20 mouse cellular contexts compared by ENCODE assay signal in the genomic region with DNA sequence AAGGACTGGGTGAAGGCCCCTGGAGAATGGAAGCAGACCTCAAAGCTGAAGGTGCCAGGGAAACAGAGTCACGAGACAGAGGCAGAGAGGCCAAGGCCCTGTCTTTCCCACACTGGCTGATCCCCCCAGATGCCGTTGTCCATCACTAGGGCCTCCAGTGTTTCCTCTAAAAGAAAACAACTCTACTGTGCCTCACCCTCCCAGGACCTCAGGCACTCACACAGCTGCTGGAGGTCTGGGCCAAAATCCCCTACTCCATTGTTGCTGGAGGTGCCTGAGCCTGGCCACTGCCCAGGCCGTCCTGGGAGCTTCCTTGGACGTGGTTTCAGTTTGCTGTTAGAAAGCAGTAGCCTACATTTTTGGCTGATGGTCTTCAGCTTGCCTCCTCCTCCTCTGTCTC. TPM values are rescaled to one million over a fixed set of nuclear protein-coding genes. Genes with fewer than 3 reads are reported as not detected.
DNase-seq lines count a peak whose midpoint lies in the region; ATAC-seq and TF ChIP-seq lines count a peak whose summit lies in the region.
"Had no signal": no experiment of that assay in that cellular context is flagged by ENCODE, and none has a peak within 500 bp of the region (broad histone marks: within the 10 kb centered on the region; RNA-seq: fewer than 3 reads in every experiment).

No protein-coding gene starts in this region.

- no peaks in the 10 kb centered on the region for H3K36me3 ChIP-seq in lung, embryonic 15.5 days
- peaks cover 0 to 68% of the 10 kb centered on the region in 2 experiments for H3K36me3 ChIP-seq in CH12.LX (replicated peaks in 1 of 2; ENCODE audit: control insufficient read depth in 1 of 2, insufficient read depth in 1 of 2, low read length in 1 of 2)
- no peaks in the 10 kb centered on the region for H3K36me3 ChIP-seq in stomach, postnatal 0 days (ENCODE audit: control insufficient read depth, insufficient read depth, low read length)
- H3K36me3 ChIP-seq: forebrain, embryonic 10.5 days; heart, embryonic 13.5 days; hindbrain, embryonic 12.5 days; hindbrain, embryonic 15.5 days had no signal

- no peaks in the 10 kb centered on the region for H3K27me3 ChIP-seq in lung, embryonic 15.5 days
- no peaks in the 10 kb centered on the region for H3K27me3 ChIP-seq in CH12.LX (replicated peaks)
- H3K27me3 ChIP-seq in stomach, postnatal 0 days (ENCODE audit: control insufficient read depth, insufficient read depth, low read length) = no peaks in the 10 kb centered on the region
- H3K27me3 ChIP-seq: forebrain, embryonic 13.5 days; heart, embryonic 13.5 days; hindbrain, embryonic 12.5 days; hindbrain, embryonic 15.5 days had no signal

- intact Hi-C loops in gastrocnemius, postnatal 36 days (cut with DNase I) = no loop called here

- dilution Hi-C loops in CH12.LX (cut with MboI; ENCODE audit: extremely low pct_ligation_motif_present, extremely low pct_unique_long_range_greater_than_20kb, low sequenced_read_pairs) = no loop called here

- ATAC-seq in lung, embryonic 15.5 days (ENCODE audit: borderline replicate concordance, extremely low read depth, low FRiP score, low TSS enrichment) = 0 out of 2 replicates have a peak, but pooled peaks have one; percentile 6
- ATAC-seq in stomach, postnatal 0 days (ENCODE audit: low FRiP score, low TSS enrichment) = no peak
- ATAC-seq: forebrain, embryonic 13.5 days; forebrain, embryonic 16.5 days; intestine, postnatal 0 days had no signal

- peaks cover 71% of the 10 kb centered on the region for H3K79me2 ChIP-seq in CH12.LX (replicated peaks; ENCODE audit: control insufficient read depth, extremely low read depth, insufficient read depth, poor library complexity, severe bottlenecking)

- no peak overlapping the region for H3K9ac ChIP-seq in lung, embryonic 15.5 days
- peak overlapping the region; percentile 15 for H3K9ac ChIP-seq in CH12.LX (ENCODE audit: insufficient read depth, low read depth)
- H3K9ac ChIP-seq in stomach, postnatal 0 days (ENCODE audit: low read length) = no peak overlapping the region
- H3K9ac ChIP-seq: forebrain, embryonic 13.5 days; heart, embryonic 13.5 days; hindbrain, embryonic 12.5 days; hindbrain, embryonic 15.5 days had no signal

- H3K4me1 ChIP-seq in lung, embryonic 15.5 days = peaks cover 51% of the 10 kb centered on the region
- H3K4me1 ChIP-seq in CH12.LX (ENCODE audit: control insufficient read depth in 1 of 2, insufficient read depth in 2 of 2) = peaks cover 57 to 97% of the 10 kb centered on the region in 2 experiments
- H3K4me1 ChIP-seq in stomach, postnatal 0 days (replicated peaks; ENCODE audit: control insufficient read depth, insufficient read depth) = peaks cover 3% of the 10 kb centered on the region

- peak; percentile 33 for DNase-seq in gastrocnemius, postnatal 10 days
- DNase-seq in gastrocnemius, postnatal 36 days = no peak
- no peak for DNase-seq in lung, postnatal 25 days (ENCODE audit: low spot score)
- no peak for DNase-seq in CH12.LX (ENCODE audit: extremely low read depth)
- DNase-seq in gastrocnemius, postnatal 25 days = peak; percentile 49
- DNase-seq in stomach, postnatal 0 days (ENCODE audit: low spot score) = no peak
- DNase-seq: adrenal gland, adult 8-10 months; adrenal gland, postnatal 25 days; B cell, adult 2 months; cerebellum, adult 11-12 months; cerebellum, adult 8-10 months; cerebellum, postnatal 14 days had no signal

- no peak overlapping the region for H3K4me3 ChIP-seq in lung, embryonic 15.5 days
- no peak overlapping the region for H3K4me3 ChIP-seq in CH12.LX (replicated peaks in 1 of 3; ENCODE audit: low read depth in 2 of 3, low read length in 2 of 3, poor library complexity in 1 of 3)
- no peak overlapping the region for H3K4me3 ChIP-seq in stomach, postnatal 0 days (ENCODE audit: low read depth, low read length)
- H3K4me3 ChIP-seq: forebrain, embryonic 10.5 days; forebrain, embryonic 13.5 days; heart, embryonic 13.5 days; hindbrain, embryonic 12.5 days; hindbrain, embryonic 15.5 days had no signal

- no peak for TF ChIP-seq EP300 in CH12.LX (IDR thresholded peaks at IDR 0.05; ENCODE audit: low read length)
- no peak for TF ChIP-seq EP300 in stomach, postnatal 0 days (optimal IDR thresholded peaks at IDR 0.05)

- H3K9me3 ChIP-seq in lung, embryonic 15.5 days = no peaks in the 10 kb centered on the region
- H3K9me3 ChIP-seq in CH12.LX (replicated peaks; ENCODE audit: low read length) = no peaks in the 10 kb centered on the region
- H3K9me3 ChIP-seq in stomach, postnatal 0 days (ENCODE audit: control insufficient read depth, low read length) = no peaks in the 10 kb centered on the region
- H3K9me3 ChIP-seq: forebrain, embryonic 10.5 days; forebrain, embryonic 13.5 days; heart, embryonic 13.5 days; hindbrain, embryonic 12.5 days; hindbrain, embryonic 15.5 days had no signal

- in situ Hi-C loops in CH12.LX (cut with MboI; ENCODE audit: low pct_ligation_motif_present, low pct_unique_long_range_greater_than_20kb, low sequenced_read_pairs) = no loop called here

- no peak overlapping the region for H3K27ac ChIP-seq in lung, embryonic 15.5 days
- H3K27ac ChIP-seq in CH12.LX (ENCODE audit: insufficient read depth, low read depth) = peak overlapping the region; percentile 51
- H3K27ac ChIP-seq in stomach, postnatal 0 days (replicated peaks) = no peak overlapping the region
- H3K27ac ChIP-seq: forebrain, embryonic 10.5 days; forebrain, embryonic 13.5 days; heart, embryonic 13.5 days; hindbrain, embryonic 12.5 days; hindbrain, embryonic 15.5 days had no signal

- no peak overlapping the region for H3K4me2 ChIP-seq in lung, embryonic 15.5 days
- H3K4me2 ChIP-seq in CH12.LX (ENCODE audit: insufficient read depth, low read depth, poor library complexity, severe bottlenecking) = no peak overlapping the region
- no peak overlapping the region for H3K4me2 ChIP-seq in stomach, postnatal 0 days (replicated peaks; ENCODE audit: low read depth)
- H3K4me2 ChIP-seq: forebrain, embryonic 13.5 days; heart, embryonic 13.5 days; hindbrain, embryonic 12.5 days; hindbrain, embryonic 15.5 days had no signal

- no peak for TF ChIP-seq POLR2A in CH12.LX (IDR thresholded peaks at IDR 0.05; ENCODE audit: low read depth, low read length)

- WGBS in lung, embryonic 15.5 days = 65% methylated on average over 4 of the region's 4 CpGs
- WGBS in stomach, postnatal 0 days = 55% methylated on average over 4 of the region's 4 CpGs

- TF ChIP-seq CTCF in CH12.LX (conservative IDR thresholded peaks at IDR 0.05 in 1 of 2, IDR thresholded peaks at IDR 0.05 in 1 of 2; ENCODE audit: low read depth in 2 of 2, low read length in 2 of 2) = no peak
- no peak for TF ChIP-seq CTCF in stomach, postnatal 0 days (IDR thresholded peaks at IDR 0.05; ENCODE audit: low read depth)

- TF ChIP-seq RAD21 in CH12.LX (IDR thresholded peaks at IDR 0.05; ENCODE audit: low read depth, low read length) = no peak

TF ChIP-seq in CH12.LX, 34 proteins besides CTCF, POLR2A, EP300 and RAD21:
- TF ChIP-seq TCF12 (IDR thresholded peaks at IDR 0.05; ENCODE audit: low read depth, low read length) = no peak
- TF ChIP-seq SIN3A (IDR thresholded peaks at IDR 0.05; ENCODE audit: low read length) = no peak
- no peak for TF ChIP-seq MAX (IDR thresholded peaks at IDR 0.05; ENCODE audit: low read length)
- TF ChIP-seq MAFK (IDR thresholded peaks at IDR 0.05; ENCODE audit: insufficient replicate concordance, low read length) = no peak
- TF ChIP-seq ZKSCAN1 (IDR thresholded peaks at IDR 0.05; ENCODE audit: borderline replicate concordance, low read depth, low read length) = no peak
- TF ChIP-seq NELFE (IDR thresholded peaks at IDR 0.05; ENCODE audit: low read depth, low read length) = no peak
- no peak for TF ChIP-seq NRF1 (IDR thresholded peaks at IDR 0.05; ENCODE audit: low read depth, low read length)
- TF ChIP-seq JUND (conservative IDR thresholded peaks at IDR 0.05; ENCODE audit: low read depth, low read length) = no peak
- no peak for TF ChIP-seq CHD1 (IDR thresholded peaks at IDR 0.05; ENCODE audit: low read depth, low read length)
TF ChIP-seq in CH12.LX: peak in this region for 0.

RNA-seq across cellular contexts. Expression of a gene that starts 47.9 kb away (rescaled TPM):
- 10 to 100 TPM; 19.5 to 26.4 TPM for total RNA-seq in gastrocnemius, postnatal 10 days (2021)
- 1 to 10 TPM; 7.0 to 8.4 TPM for total RNA-seq in gastrocnemius, postnatal 36 days (2021)
- polyA plus RNA-seq in lung, embryonic 15.5 days (2015; fragmentation: Nextera tagmentation; extraction: Ambion mirVana) = 36.3 and 40.3 TPM in 2 replicates
- total RNA-seq in CH12.LX (2012; rRNA removed) (97.6 and 98.7 TPM in 2 replicates), CH12.LX (2014; rRNA removed) (82.3 and 88.5 TPM in 2 replicates)
- 186 and 188 TPM in 2 replicates for polyA plus RNA-seq in CH12.LX (2012; ENCODE audit: insufficient read length, low read depth)
- total RNA-seq in gastrocnemius, postnatal 25 days (2021) = 1 to 10 TPM; 8.6 to 8.9 TPM
- 15.3 and 15.7 TPM in 2 replicates for polyA plus RNA-seq in stomach, postnatal 0 days (2015; fragmentation: Nextera tagmentation; extraction: Ambion mirVana)

Comparison
In these comparisons a context has a peak if more than half of its experiments do, and no peak if none do; other contexts are left out.
1. DNase-seq: peak in gastrocnemius, postnatal 10 days (single experiment) and gastrocnemius, postnatal 25 days (single experiment); none in gastrocnemius, postnatal 36 days (0 of 2), lung, postnatal 25 days (single experiment), CH12.LX (single experiment) and stomach, postnatal 0 days (single experiment).